Mouse (Mus musculus) CD8-positive naive resting alpha-beta T cell, adult 2 months (primary cell): Measurements from ENCODE around the gene Plekha3.
A peak's percentile ranks its signal among the peaks of the same experiment; 100 is the strongest.

ENCODE experiments used
- DNase-seq, 2 experiments: peaks; one replicate each; pipeline ENCODE4 v3.0.0; 2022; ENCODE audit warnings: low read depth in 2 of 2, low spot score in 2 of 2

Gene Plekha3

DNA sequence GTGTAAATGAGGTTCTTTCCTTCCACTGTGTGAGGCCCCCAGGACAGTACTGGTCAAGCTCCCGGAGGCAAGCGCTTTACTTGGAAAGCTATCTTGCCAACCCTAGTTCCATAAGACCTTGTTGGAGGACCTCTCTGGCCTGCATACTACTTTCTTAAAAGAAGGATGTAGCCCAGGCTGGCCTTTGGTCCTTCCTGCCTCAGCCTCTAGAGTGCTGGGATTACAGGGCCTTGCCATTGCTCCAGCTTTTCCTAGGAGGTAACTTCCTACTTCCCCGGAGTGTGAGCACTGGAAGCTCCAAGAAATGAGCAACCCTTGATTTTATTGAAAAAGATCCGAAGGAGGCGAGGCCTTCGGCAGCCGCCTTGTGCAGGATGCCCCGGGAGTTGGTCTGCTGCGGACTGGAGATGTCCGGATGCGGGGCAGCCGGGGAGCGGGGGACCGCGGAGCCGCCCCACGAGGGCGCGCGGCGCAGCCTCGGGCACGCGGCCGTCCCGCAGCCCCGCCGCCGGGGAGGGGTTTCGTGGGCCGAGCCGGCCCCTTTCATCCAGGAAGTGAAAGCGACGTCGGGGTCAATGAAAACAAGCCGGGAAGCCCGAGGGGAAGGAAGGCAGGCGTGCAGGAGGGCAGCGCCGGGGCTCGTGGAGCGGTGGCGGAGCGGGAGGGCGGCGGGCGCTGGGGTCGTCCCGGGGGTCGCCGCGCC is at the start of gene Plekha3:
Gene Plekha3 (plus strand): TSS at position 557 of the 703 bp plus-strand sequence.
- DNase-seq, result peak; percentile 49 to 62

DNA sequence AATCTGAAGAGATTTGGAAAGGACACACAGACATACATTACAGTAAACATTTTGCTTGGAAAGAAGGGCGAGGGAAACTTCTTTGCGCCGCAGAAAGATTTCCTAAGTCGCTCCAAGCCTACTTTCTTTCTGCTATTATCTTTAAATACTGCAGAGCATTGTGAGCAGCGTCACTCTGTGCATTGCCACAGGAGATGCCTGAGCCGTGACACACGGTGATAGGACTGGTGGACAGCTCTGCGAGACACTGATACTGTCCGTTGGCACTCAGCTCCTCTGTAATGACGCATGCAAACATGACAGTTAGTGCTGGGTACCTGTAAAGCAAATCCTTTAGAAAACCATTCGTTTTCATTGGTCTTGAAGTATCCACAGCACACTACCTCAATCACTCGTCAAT is 44.8 kb upstream of the Plekha3 start:
- DNase-seq, result no peak

DNA sequence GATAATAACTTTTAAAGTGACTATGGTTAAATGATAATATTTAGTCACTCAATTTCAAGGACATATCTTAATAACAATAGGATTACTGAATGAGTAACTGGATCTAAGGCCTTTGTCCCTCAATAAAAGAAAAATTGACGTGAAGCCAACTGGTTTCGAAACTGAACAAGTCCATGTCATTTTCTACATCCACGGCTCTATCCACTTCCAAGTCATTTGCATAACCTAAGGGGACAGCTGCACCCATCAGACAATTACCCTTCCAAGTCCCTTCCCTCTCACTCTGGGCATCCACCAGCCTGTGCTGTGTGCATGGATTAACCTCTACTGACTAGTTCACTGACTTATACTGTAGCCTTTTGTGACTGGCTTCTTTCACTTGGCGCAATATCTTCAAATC is 43.5 kb upstream of the Plekha3 start:
- no peak for DNase-seq

- no peak for DNase-seq
Observed at GRCm38 (mm10) chr2:76639637-76640036, 35.4 kb upstream of the Plekha3 start.

DNA sequence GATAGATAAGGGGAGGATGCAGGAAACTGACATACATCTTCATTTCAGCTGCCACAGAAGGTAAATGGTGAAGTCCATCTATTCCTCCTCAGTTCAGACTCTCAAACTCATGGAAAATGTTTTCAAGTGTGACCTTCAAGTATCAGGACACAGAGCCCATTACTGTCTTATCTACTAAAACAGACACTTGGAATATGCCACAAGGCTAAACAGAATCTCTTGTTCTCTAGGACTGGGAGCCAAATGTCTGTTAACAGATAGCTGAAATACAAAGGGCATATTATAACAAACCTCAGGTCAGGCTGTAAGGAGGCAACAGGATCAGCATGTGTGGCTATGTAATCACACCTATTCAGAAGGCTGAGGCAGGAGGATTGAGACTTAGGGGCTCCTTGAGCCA is 31.3 kb upstream of the Plekha3 start:
- DNase-seq, result no peak

- DNase-seq, result no peak
Observed at GRCm38 (mm10) chr2:76647441-76647869, 27.6 kb upstream of the Plekha3 start.

DNA sequence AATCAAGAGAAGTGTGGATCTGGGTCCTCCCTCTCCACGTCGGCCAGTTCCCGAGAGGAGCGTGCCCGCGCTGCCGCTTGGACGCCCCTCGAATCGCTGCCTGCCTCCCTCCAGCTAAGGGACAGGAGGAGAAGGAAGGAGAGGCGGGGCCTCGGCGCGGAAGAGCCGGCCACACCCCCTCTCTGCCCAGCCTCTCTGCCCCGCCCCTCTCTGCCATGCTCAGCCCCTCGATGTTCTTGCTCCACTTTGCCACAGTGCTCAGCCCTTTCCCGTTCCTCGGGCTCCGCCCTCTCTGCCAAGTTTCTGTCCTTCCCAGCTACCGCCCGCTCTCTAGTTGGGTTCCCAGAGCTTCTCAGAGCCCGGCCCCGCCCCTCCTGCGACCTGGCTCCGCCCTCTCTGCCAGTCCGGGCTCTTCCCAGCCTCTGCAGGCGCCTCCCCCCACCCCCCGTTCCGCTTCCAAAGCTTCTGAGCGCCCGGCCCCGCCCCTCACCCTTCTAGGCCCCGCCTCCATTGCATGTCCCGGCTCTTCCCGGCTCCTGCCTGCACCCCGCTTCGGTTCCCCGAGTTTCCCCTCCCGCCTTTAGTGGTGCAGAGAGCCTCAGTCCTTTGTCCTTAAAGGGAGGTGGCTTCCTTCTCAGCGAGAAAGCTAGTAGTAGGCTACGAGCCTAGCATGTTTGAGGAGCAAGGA is 27.1 kb upstream of the Plekha3 start, which contains the start of the genes Prkra and Pjvk:
Gene Prkra (minus strand): TSS at position 133 of the 688 bp plus-strand sequence.
Gene Pjvk (plus strand): TSS at position 594 of the 688 bp plus-strand sequence.
- DNase-seq, result peak; percentile 57 to 73

- no peak for DNase-seq
Observed at GRCm38 (mm10) chr2:76648666-76649141, 26.4 kb upstream of the Plekha3 start.

- DNase-seq, result no peak
Observed at GRCm38 (mm10) chr2:76653070-76653469, 22.0 kb upstream of the Plekha3 start.

DNA sequence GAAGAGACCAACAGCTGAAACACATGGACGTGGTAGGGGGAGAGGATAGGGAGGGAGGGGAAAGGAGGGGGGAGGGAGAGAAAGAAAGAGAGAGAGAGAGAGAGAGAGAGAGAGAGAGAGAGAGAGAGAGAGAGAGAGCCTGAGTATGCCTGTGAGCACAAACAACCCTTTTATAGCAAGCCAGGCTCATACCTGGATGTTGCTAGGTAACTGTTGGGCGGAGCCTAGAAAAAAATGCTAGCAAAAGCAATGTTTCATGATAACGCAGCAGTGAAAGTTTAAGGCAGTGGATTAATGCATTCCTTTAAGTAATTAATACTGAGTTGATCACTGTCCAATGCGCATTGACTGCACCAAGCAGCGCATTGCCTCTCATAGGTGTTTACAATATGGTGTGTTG is 20.4 kb upstream of the Plekha3 start:
- DNase-seq, result no peak

DNA sequence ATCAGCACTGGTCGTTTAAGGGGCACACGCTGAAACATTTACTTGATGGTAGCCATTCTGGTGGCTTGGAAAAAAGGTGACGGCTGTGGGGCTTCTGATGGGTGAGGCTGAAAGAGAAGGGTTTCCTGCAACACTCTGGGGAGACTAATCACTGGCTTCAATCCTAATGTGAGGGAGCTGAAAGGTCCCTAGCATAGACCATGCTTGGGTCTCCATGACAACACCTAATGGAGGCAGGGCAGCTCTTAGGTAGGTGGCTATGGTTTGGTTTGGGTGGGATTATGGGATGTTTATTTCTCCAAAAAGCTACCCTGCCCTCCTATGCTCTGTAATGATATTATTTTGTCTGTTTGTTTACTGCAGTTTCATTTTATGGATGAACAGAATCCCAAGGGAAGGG is 19.6 kb upstream of the Plekha3 start:
- no peak for DNase-seq

DNA sequence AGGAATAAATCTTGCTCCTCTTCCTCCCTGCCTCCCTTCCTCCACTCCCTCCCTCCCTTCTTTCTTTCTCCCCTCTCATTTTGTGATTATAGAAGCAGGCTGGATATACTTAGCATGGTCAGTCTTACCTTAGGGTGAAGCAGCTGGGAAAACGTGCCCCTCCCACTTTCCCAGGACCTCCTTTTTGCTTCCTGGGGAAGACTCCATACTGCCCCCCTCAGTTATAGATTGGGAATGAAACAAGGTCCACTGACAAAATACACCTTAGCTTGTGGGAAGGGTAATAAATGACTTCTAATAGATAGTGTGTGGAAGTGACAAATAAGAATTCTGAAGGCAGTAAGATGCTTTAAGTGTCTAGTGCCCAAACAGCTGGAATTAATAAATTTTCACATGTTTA is 19.1 kb upstream of the Plekha3 start:
- DNase-seq, result no peak

GRCm38 (mm10) chr2:76658551-76658950 is 16.5 kb upstream of the Plekha3 start:
- no peak for DNase-seq

- no peak for DNase-seq
Observed at GRCm38 (mm10) chr2:76659419-76659818, 15.7 kb upstream of the Plekha3 start.

DNA sequence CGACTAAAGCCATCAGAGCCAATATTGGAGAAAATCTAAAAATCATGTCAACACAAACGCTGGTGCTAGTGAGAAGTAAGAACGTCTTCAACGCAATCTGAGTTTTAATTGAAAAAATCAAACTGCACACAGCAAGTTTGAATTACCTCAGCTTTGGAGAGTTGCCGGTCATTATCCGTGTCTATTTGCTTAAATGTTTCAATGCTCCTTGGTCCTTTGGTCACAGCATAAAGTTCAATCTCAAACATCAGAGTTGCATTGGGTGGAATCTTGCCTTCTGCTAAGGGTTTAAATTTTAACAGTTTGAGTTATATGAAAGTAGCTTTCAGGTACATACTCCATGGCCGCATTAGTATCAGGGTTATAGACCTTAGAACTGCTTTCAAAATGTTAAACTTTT is 9.6 kb upstream of the Plekha3 start:
- DNase-seq, result no peak

GRCm38 (mm10) chr2:76667200-76667599 is 7.9 kb upstream of the Plekha3 start:
- no peak for DNase-seq

- DNase-seq, result no peak
Observed at GRCm38 (mm10) chr2:76671641-76672040, 3.4 kb upstream of the Plekha3 start.

DNA sequence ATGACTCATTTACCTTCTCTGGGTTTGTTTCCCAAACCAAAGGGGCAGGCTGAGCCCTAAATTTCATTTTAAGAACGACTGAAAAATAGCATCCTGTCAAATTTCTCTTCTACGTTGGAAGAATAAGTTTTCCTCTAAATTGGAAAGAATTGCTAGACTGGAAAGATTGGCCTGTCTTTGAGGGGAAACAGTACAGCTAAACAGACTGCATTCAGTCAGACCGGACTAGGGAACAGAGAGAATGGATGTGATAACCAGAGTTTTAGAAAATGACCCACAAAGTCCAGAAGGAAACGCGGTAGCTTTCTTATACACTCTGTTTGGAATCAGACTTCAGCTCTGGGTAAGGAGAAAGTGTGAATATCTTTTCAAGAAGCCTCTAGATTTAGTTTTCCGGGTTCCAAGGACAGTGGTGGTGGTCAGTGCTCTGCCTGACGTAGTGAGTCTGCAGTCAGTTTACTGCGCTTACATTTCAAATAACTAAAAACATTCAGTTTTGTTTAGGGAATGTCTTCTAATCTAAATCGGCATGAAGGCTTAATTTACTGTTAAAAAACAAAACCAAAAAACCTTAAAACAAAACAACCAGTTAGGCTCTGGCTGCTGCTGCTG is 2.8 kb upstream of the Plekha3 start:
- no peak for DNase-seq

GRCm38 (mm10) chr2:76672966-76673392 is 2.1 kb upstream of the Plekha3 start, which contains the start of gene Fkbp7:
Fkbp7 (minus strand) TSS chr2:76673116.
- peak; percentile 74 to 85 for DNase-seq

DNA sequence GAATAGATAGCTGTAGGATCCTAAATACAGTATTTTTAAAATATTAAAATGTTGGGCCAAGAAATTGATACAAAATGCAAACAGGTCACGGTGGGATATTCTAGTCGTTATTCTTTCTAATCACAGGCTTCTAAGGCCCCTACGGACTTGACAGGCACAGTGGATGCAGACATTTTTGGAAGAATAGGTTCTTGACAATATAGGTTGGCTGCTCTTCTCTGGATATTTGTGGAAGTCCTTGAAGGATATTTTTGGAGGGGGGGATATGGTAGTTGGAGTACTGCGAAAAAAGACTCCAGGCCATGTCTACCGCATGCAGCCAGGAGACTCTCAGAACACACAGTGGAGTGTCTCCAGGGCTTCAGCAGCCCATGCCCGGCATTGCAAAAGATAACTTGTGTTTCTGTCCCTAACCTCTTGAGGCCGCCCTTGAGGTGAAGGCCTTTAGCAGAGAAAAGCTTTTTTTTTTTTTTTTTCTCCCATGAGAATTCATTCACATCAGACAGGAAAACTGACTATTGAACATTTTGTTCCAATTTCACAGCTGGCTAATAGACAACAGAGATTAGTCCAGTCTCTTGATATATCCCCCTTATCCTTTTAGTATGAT is 1.5 kb upstream of the Plekha3 start:
- peak; percentile 25 to 45 for DNase-seq

GRCm38 (mm10) chr2:76675451-76675850 is 370 bp downstream of the Plekha3 start:
- peak in 1 of 2 experiments; percentile 23 for DNase-seq
